Mouse (Mus musculus) liver, embryonic 11.5 days (tissue): Measurements from ENCODE around the gene Gpr18. TPM values are rescaled to one million over a fixed set of nuclear protein-coding genes. Genes with fewer than 3 reads are reported as not detected.

Source experiments
- ATAC-seq: fragments of 200-750 bp; cut with Nextera tagmentation; replicated peaks from 2 replicates; pipeline ENCODE4 v1.8.0; 2017; ENCODE audit warnings: moderate number of reproducible peaks, mild to moderate bottlenecking, moderate TSS enrichment, moderate library complexity; ENCODE audit not compliant: low FRiP score
- DNase-seq: peaks from one replicate; pipeline ENCODE4 v3.0.0-alpha.2; 2017; ENCODE audit warnings: low spot score
- H3K27ac ChIP-seq: fragments of 300-500 bp; sonication (generic); 2 replicates; pipeline ENCODE4 v1.5.1; 2014; ENCODE audit warnings: mild to moderate bottlenecking, low read depth, low read length, control low read depth
- H3K27me3 ChIP-seq: fragments of 300-500 bp; sonication (generic); replicated peaks from 2 replicates; pipeline ENCODE4 v1.6.1; 2014; ENCODE audit warnings: low read length, mixed read lengths; ENCODE audit not compliant: control insufficient read depth, insufficient read depth
- H3K36me3 ChIP-seq: fragments of 300-500 bp; sonication (generic); 2 replicates; pipeline ENCODE4 v1.6.1; 2014; ENCODE audit warnings: mild to moderate bottlenecking, low read length, moderate library complexity, mixed read lengths; ENCODE audit not compliant: control insufficient read depth, insufficient read depth
- H3K4me1 ChIP-seq: fragments of 300-500 bp; sonication (generic); replicated peaks from 2 replicates; pipeline ENCODE4 v1.6.1; 2014; ENCODE audit warnings: low read length, mixed read lengths; ENCODE audit not compliant: control insufficient read depth, insufficient read depth
- H3K4me2 ChIP-seq: fragments of 300-500 bp; sonication (generic); 2 replicates; pipeline ENCODE4 v1.6.1; 2014; ENCODE audit warnings: mild to moderate bottlenecking, control low read depth, moderate library complexity
- H3K4me3 ChIP-seq: fragments of 300-500 bp; sonication (generic); 2 replicates; pipeline ENCODE4 v1.5.1; 2014; ENCODE audit warnings: low read depth, low read length, control low read depth
- H3K9ac ChIP-seq: fragments of 300-500 bp; sonication (generic); 2 replicates; pipeline ENCODE4 v1.6.1; 2014; ENCODE audit warnings: low read depth, low read length, control low read depth
- H3K9me3 ChIP-seq: fragments of 300-500 bp; sonication (generic); 2 replicates; pipeline ENCODE4 v1.6.1; 2016; ENCODE audit warnings: low read length, inconsistent platforms, mixed read lengths; ENCODE audit not compliant: control insufficient read depth
- WGBS: fragments of 180-500 bp; shearing (Covaris S2); extraction: QIAGEN DNeasy Blood & Tissue Kit; methylation state at CpG from one replicate; pipeline ENCODE4 v1.1.7; 2014; 5-methylcytosine and 5-hydroxymethylcytosine counted together
- polyA plus RNA-seq: library from polyadenylated mRNA; unstranded; fragments of >200 nt; fragmentation: Nextera tagmentation; extraction: Ambion mirVana; gene quantifications from 2 replicates; pipeline ENCODE4 v1.2.1, GENCODE M21; 2014

Gene Gpr18
- polyA plus RNA-seq, 1 experiment from 2014 or later = not detected

- Histone ChIP-seq H3K36me3 (0 out of 2 replicates have a peak, but pooled peaks cover 3% of the 10 kb centered on the region), H3K27me3 (no peaks in the 10 kb centered on the region), H3K9me3 (no peaks in the 10 kb centered on the region), H3K4me1 (0 out of 2 replicates have a peak, but pooled peaks cover 3% of the 10 kb centered on the region), H3K4me2 (no peak overlapping the region), H3K4me3 (no peak overlapping the region), H3K27ac (no peak overlapping the region), H3K9ac (no peak overlapping the region)
- DNase-seq (peak; percentile 25), ATAC-seq (no peak)
- WGBS = 82% methylated on average over 4 of the region's 4 CpGs
Observed at GRCm38 (mm10) chr14:121922016-121922415, 6.4 kb upstream of the Gpr18 start.

DNA sequence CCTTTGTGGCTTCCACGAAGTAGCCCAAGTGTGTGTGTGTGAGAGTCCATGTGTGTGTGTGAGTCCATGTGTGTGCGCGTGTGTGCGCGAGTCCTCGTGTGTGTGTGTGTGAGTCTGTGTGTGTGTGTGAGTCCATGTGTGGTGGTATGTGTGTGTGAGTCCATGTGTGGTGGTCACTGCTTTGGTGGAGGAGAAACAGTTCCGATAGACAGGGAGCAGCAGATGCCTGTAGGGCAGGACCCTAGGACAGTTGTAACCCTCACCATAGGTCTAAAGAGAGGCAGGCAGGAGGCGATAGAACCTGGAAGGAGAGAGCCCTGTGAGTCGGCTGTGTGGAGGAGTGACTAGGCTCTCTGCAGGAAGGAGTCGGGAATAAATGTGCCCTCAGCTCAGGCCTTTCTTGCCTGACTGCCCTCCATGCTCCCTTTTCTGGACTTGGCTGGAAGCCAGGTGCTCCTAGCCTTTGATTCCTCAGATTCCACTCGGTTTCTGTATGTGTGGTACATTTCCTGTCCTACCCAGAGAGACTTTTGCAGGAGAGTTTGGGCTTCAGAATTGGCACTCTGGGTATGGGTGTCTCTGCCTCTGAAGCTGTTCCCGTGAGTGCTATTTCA is 5.0 kb upstream of the Gpr18 start:
- Histone ChIP-seq H3K4me2 (no peak overlapping the region), H3K4me3 (no peak overlapping the region), H3K27me3 (no peaks in the 10 kb centered on the region), H3K9ac (no peak overlapping the region), H3K27ac (no peak overlapping the region), H3K4me1 (0 out of 2 replicates have a peak, but pooled peaks cover 3% of the 10 kb centered on the region), H3K36me3 (0 out of 2 replicates have a peak, but pooled peaks cover 3% of the 10 kb centered on the region), H3K9me3 (no peaks in the 10 kb centered on the region)
- WGBS = 78% methylated on average over 12 of the region's 12 CpGs
- ATAC-seq = no peak
- DNase-seq = peak; percentile 27

DNA sequence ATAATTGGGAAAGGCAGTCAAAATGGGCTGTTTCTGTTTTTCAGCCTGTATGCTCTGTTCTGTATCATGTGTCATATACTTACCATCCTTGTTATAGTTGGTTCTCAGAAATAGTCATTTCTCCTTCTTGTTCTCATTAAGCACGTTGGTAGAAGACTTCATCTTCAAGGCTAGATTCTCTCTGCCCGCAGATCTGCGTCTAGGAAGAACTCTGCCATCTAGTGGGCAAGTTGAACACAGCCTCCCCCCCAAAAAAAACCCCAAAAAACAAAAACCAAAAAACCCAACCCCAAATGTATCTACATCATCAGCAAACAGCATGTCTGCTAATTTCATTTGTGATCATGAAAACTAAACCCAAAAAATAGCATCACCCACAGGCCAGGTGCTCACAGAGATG is 4.2 kb upstream of the Gpr18 start:
- DNase-seq (peak; percentile 30), ATAC-seq (no peak)
- Histone ChIP-seq H3K4me2 (no peak overlapping the region), H3K4me1 (0 out of 2 replicates have a peak, but pooled peaks cover 3% of the 10 kb centered on the region), H3K4me3 (no peak overlapping the region), H3K27me3 (no peaks in the 10 kb centered on the region), H3K9me3 (no peaks in the 10 kb centered on the region), H3K36me3 (0 out of 2 replicates have a peak, but pooled peaks cover 3% of the 10 kb centered on the region), H3K9ac (no peak overlapping the region), H3K27ac (no peak overlapping the region)
- 37% methylated on average over 3 of the region's 3 CpGs for WGBS

DNA sequence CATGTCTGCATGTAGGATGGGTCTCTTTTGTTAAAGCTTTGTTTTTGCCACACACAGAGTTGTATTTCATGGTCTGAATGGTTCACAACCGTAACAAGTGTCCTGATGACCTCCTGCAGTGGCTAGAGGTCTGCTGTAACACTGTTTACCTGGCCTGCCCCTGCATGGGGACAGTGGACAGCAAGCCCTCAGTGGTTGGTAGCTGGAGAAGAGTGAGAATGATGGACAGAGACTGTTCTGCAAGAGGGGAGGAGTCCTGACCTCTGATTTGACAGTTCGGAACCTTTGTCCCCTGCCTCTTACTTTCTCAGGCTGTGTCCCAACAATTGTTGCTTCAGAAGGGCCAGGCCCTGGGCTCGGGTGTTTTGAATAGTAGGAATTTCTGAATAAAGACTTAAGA is 2.7 kb upstream of the Gpr18 start:
- H3K36me3 ChIP-seq = 0 out of 2 replicates have a peak, but pooled peaks cover 3% of the 10 kb centered on the region
- no peak overlapping the region for H3K4me2 ChIP-seq
- ATAC-seq = 0 out of 2 replicates have a peak, but pooled peaks have one; percentile 35
- no peaks in the 10 kb centered on the region for H3K27me3 ChIP-seq
- no peaks in the 10 kb centered on the region for H3K9me3 ChIP-seq
- DNase-seq = no peak
- H3K4me1 ChIP-seq = 0 out of 2 replicates have a peak, but pooled peaks cover 3% of the 10 kb centered on the region
- no peak overlapping the region for H3K4me3 ChIP-seq
- H3K27ac ChIP-seq = no peak overlapping the region
- 72% methylated on average over 3 of the region's 3 CpGs for WGBS
- no peak overlapping the region for H3K9ac ChIP-seq

DNA sequence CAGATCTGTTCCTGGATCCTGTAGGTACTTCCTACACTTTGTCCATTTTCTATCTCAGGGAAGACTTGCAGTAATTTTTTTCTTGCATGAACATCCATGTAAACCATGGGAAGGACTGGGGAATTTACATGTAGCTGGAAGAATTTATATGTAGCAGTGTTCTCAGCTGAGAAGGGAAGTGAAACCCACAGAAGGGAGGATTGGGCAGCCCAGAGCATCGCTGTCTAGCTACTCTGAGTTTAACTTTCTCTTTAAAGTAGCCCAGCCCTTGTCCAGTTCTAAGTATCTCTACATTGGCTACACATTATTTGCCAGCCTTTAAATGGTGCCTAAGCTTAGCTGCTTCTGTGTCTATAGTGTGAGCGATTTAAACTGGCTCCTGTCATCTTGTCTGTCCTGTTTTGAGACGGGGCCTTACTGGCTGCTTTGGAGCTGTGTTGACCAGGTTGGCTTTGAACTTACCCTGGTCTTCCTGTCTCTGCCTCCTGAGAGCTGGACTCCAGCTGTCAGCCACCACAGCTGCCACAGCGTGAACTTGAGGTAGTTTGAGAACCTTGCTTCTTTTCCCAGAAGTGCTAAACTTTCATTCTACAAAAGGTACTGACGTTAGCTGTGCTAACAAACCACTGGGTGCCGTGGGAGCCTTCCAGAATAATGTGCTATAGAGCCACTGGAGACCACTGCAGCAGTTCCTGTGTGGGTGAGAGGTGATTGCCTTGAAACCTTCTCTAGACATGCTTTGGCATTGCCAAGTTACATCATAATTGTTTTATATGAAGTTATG is 922 bp upstream of the Gpr18 start:
- no peak for ATAC-seq
- 87% methylated on average over 6 of the region's 6 CpGs for WGBS
- H3K4me2 ChIP-seq = no peak overlapping the region

DNA sequence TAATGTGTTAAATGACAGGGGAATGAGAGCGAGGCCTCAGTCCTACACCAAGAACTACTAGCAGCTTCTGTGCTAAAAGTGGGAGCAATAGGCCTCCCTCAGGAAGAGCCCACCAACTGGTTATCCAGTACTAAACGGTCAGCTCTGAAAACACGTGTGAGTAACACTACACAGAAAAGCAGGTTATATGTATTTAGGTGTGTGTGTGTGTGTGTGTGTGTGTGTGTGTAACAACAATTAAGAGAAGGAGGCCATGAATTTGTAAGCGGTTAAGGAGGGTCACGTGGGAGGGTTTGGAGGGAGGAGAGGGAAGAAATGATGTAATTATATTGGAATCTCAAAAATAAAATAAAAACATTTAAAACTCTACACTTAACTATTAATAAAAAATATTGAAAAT is 438 bp downstream of the Gpr18 start:
- Histone ChIP-seq H3K4me2 (no peak overlapping the region), H3K36me3 (0 out of 2 replicates have a peak, but pooled peaks cover 3% of the 10 kb centered on the region), H3K4me3 (no peak overlapping the region), H3K9me3 (no peaks in the 10 kb centered on the region), H3K27me3 (no peaks in the 10 kb centered on the region), H3K4me1 (no peaks in the 10 kb centered on the region), H3K27ac (no peak overlapping the region), H3K9ac (no peak overlapping the region)
- ATAC-seq (no peak), DNase-seq (no peak)
- 85% methylated on average over 5 of the region's 5 CpGs for WGBS

More for the DNA sequence above, 922 bp upstream of the Gpr18 start:
- no peak overlapping the region for H3K27ac ChIP-seq
- H3K27me3 ChIP-seq = no peaks in the 10 kb centered on the region
- no peak overlapping the region for H3K9ac ChIP-seq
- H3K36me3 ChIP-seq = 0 out of 2 replicates have a peak, but pooled peaks cover 3% of the 10 kb centered on the region
- no peak for DNase-seq
- H3K4me3 ChIP-seq = no peak overlapping the region
- H3K4me1 ChIP-seq = 0 out of 2 replicates have a peak, but pooled peaks cover 3% of the 10 kb centered on the region
- H3K9me3 ChIP-seq = no peaks in the 10 kb centered on the region

DNA sequence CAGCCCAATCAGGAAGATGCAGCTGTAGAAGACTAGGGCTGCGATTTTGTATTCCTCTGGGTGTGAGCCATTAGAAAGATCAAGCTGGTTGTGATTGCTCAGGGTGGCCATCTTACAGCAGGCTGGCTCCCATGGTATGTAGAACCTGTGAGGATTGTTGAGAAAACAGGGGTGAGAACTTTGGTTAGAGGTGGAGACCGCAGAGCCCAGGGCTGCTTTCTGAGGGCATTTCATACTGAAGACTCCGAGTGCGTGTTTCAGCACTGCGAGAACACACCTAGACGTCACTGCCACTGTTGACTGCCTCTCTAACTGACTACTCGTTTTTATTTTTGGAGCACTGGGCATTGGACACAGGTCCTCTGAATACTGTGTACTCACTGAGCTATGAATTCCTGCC is 3.1 kb downstream of the Gpr18 start:
- H3K4me3 ChIP-seq = no peak overlapping the region
- ATAC-seq (no peak), DNase-seq (no peak)
- H3K4me1 ChIP-seq = no peaks in the 10 kb centered on the region
- H3K27ac ChIP-seq = no peak overlapping the region
- no peak overlapping the region for H3K4me2 ChIP-seq
- peaks cover 3% of the 10 kb centered on the region; the same call in 1 of the 2 replicates for H3K36me3 ChIP-seq
- H3K9me3 ChIP-seq = no peaks in the 10 kb centered on the region
- 89% methylated on average over 7 of the region's 7 CpGs for WGBS
- no peaks in the 10 kb centered on the region for H3K27me3 ChIP-seq
- no peak overlapping the region for H3K9ac ChIP-seq

GRCm38 (mm10) chr14:121909868-121910267 is 5.7 kb downstream of the Gpr18 start:
- H3K4me1 ChIP-seq = peaks cover 3% of the 10 kb centered on the region; the same call in 1 of the 2 replicates
- H3K27ac ChIP-seq = no peak overlapping the region
- H3K4me3 ChIP-seq = no peak overlapping the region
- H3K4me2 ChIP-seq = no peak overlapping the region
- H3K9ac ChIP-seq = no peak overlapping the region
- DNase-seq (no peak), ATAC-seq (no peak)
- WGBS = 93% methylated on average over 6 of the region's 6 CpGs
- peaks cover 2% of the 10 kb centered on the region for H3K36me3 ChIP-seq
- H3K27me3 ChIP-seq = no peaks in the 10 kb centered on the region
- H3K9me3 ChIP-seq = no peaks in the 10 kb centered on the region
